Mouse (Mus musculus) ES-Bruce4 (cell line): Measurements from ENCODE around the gene Slfn4.

Experiments used
- CTCF ChIP-seq: IDR thresholded peaks from one replicate; pipeline ENCODE4 v1.8.1; 2011; ENCODE audit warnings: low read depth, low read length
- EP300 ChIP-seq: IDR thresholded peaks from 2 replicates; pipeline ENCODE4 v1.6.1; 2011; ENCODE audit warnings: low read depth, low read length; ENCODE audit not compliant: insufficient read depth

GRCm38 (mm10) chr11:83227926-83228723 is 53.1 kb downstream of the Slfn4 start:
- TF ChIP-seq CTCF (no peak), EP300 (no peak)
